ENCODE assay signal across 14 mouse cellular contexts in the genomic region with DNA sequence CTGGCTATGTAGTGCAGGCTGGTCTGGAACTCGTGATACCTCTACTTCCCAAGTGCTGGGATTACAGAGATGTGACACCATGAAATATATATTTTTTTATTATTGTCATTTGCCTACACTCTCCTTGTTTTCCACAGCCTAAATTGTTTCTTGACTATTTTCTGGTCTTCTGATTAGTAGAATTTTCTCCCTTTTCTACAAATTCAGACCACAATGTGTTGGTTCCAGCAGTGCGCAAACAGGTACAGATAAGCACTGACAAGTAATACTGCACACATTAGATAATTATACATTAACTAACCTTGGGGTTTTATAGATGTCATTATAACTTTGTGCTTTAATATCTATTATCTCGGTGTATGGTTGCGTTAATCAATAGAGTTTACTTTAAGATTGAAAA. TPM values are rescaled to one million over a fixed set of nuclear protein-coding genes. Genes with fewer than 3 reads are reported as not detected.
DNase-seq lines count a peak whose midpoint lies in the region; ATAC-seq and TF ChIP-seq lines count a peak whose summit lies in the region.
"Had no signal": no experiment of that assay in that cellular context is flagged by ENCODE, and none has a peak within 500 bp of the region (broad histone marks: within the 10 kb centered on the region; RNA-seq: fewer than 3 reads in every experiment).

No protein-coding gene starts in this region.

- 41% methylated on average over 4 of the region's 4 CpGs for WGBS in liver, embryonic 13.5 days (ENCODE audit: insufficient replicate concordance)

- H3K4me2 ChIP-seq in liver, embryonic 13.5 days = peak overlapping the region; percentile 50
- peak overlapping the region; percentile 76 for H3K4me2 ChIP-seq in myocyte (ENCODE audit: low read depth)
- H3K4me2 ChIP-seq: forebrain, embryonic 13.5 days; limb, embryonic 15.5 days had no signal

- H3K27ac ChIP-seq in gastrocnemius, adult 2 months = peak overlapping the region; percentile 87
- 0 out of 2 replicates have a peak overlapping the region, but pooled peaks have one; percentile 15 for H3K27ac ChIP-seq in liver, embryonic 13.5 days
- H3K27ac ChIP-seq: forebrain, embryonic 13.5 days; heart, adult 2 months; kidney, postnatal 0 days; limb, embryonic 15.5 days had no signal

- H3K4me3 ChIP-seq in gastrocnemius, adult 2 months = peak overlapping the region; percentile 51
- no peak overlapping the region for H3K4me3 ChIP-seq in liver, embryonic 13.5 days (replicated peaks)
- H3K4me3 ChIP-seq in myocyte = no peak overlapping the region
- H3K4me3 ChIP-seq: forebrain, embryonic 13.5 days; heart, adult 2 months; limb, embryonic 15.5 days had no signal

- TF ChIP-seq CTCF in gastrocnemius, adult 2 months (IDR thresholded peaks at IDR 0.05) = no peak

- H3K27me3 ChIP-seq in liver, embryonic 13.5 days = no peaks in the 10 kb centered on the region
- H3K27me3 ChIP-seq in myocyte (ENCODE audit: control insufficient read depth, insufficient read depth, insufficient read length) = no peaks in the 10 kb centered on the region
- H3K27me3 ChIP-seq: limb, embryonic 15.5 days had no signal

- no peak for DNase-seq in gastrocnemius, adult 2 months
- no peak for DNase-seq in gastrocnemius, postnatal 4 days (ENCODE audit: low spot score in 2 of 2)
- DNase-seq in c-Kit-positive CD71-positive TER-119-negative erythroid progenitor cells, embryonic 14.5 days (ENCODE audit: low read depth) = peak; percentile 43
- no peak for DNase-seq in liver, embryonic 13.5 days
- no peak for DNase-seq in cerebellum, postnatal 14 days
- DNase-seq in thymus, postnatal 25 days = no peak
- no peak for DNase-seq in cerebellum, postnatal 10 days

- no peaks in the 10 kb centered on the region for H3K9me3 ChIP-seq in liver, embryonic 13.5 days (replicated peaks)
- H3K9me3 ChIP-seq: forebrain, embryonic 13.5 days; limb, embryonic 15.5 days; megakaryocyte, embryonic 14.5 days had no signal

- peak; percentile 60 for ATAC-seq in liver, embryonic 13.5 days (ENCODE audit: low read depth)
- ATAC-seq: forebrain, embryonic 13.5 days; inflammation-experienced regulatory T-cells, adult 6 months had no signal

- intact Hi-C loops in gastrocnemius, adult 2 months (cut with DNase I) = no loop called here

- H3K9ac ChIP-seq in liver, embryonic 13.5 days = no peak overlapping the region; the same call in 1 of the 2 replicates
- H3K9ac ChIP-seq: forebrain, embryonic 13.5 days; limb, embryonic 15.5 days had no signal

- no peak overlapping the region for H3ac ChIP-seq in myocyte (ENCODE audit: control insufficient read depth, insufficient read length)

- no peak for TF ChIP-seq POLR2A in myocyte (IDR thresholded peaks at IDR 0.05; ENCODE audit: insufficient read length, low read depth)

- H3K4me1 ChIP-seq in liver, embryonic 13.5 days (replicated peaks) = peaks cover 42% of the 10 kb centered on the region

- H3K79me2 ChIP-seq in myocyte (ENCODE audit: control insufficient read depth, insufficient read depth) = no peaks in the 10 kb centered on the region

- H3K36me3 ChIP-seq in liver, embryonic 13.5 days = no peaks in the 10 kb centered on the region
- H3K36me3 ChIP-seq in myocyte (ENCODE audit: control insufficient read depth, insufficient read depth) = no peaks in the 10 kb centered on the region
- H3K36me3 ChIP-seq: limb, embryonic 15.5 days had no signal

TF ChIP-seq in myocyte, 11 proteins besides CTCF, POLR2A, EP300 and RAD21:
- TF ChIP-seq SRF (IDR thresholded peaks at IDR 0.05; ENCODE audit: control insufficient read depth, insufficient read length, low read depth) (no peak), MYOD1 (IDR thresholded peaks at IDR 0.05; ENCODE audit: control insufficient read depth in 1 of 3, insufficient read length in 2 of 3, low read depth in 2 of 3) (no peak), MYOG (IDR thresholded peaks at IDR 0.05; ENCODE audit: control insufficient read depth in 1 of 3, insufficient read depth in 1 of 3, insufficient read length in 2 of 3, low read depth in 2 of 3) (no peak), CEBPB (IDR thresholded peaks at IDR 0.05; ENCODE audit: insufficient read depth, poor library complexity, severe bottlenecking) (no peak)
TF ChIP-seq in myocyte: peak in this region for 0.

RNA-seq across cellular contexts. Expression of a gene that starts 37.7 kb away (rescaled TPM):
- total RNA-seq in gastrocnemius, adult 2 months (2021) = 10 to 100 TPM; 42.3 to 43.0 TPM
- 10 to 100 TPM; 47.8 to 51.6 TPM for total RNA-seq in gastrocnemius, postnatal 4 days (2021)
- 2.9 and 3.6 TPM in 2 replicates for polyA plus RNA-seq in liver, embryonic 13.5 days (2015; fragmentation: Nextera tagmentation; extraction: Ambion mirVana)
- 6.2 TPM for polyA plus RNA-seq in myocyte (2012; fragmentation: generic; extraction: Trizol)
